Comparison of ENCODE assay signal across 19 mouse cellular contexts in genomic region chr2:140093433-140093832, GRCm38 (mm10). TPM values are rescaled to one million over a fixed set of nuclear protein-coding genes. Genes with fewer than 3 reads are reported as not detected.
"Had no signal": no experiment of that assay in that cellular context is flagged by ENCODE, and none has a peak within 500 bp of the region (broad histone marks: within the 10 kb centered on the region; RNA-seq: fewer than 3 reads in every experiment).

No protein-coding gene starts in this region.

- DNase-seq: gastrocnemius, postnatal 14 days; gastrocnemius, postnatal 36 days; heart, adult 2 months; heart, postnatal 10 days; heart, postnatal 4 days; kidney, adult 18-20 months; kidney, adult 8-10 months; kidney, postnatal 10 days; kidney, postnatal 25 days; kidney, postnatal 4 days; liver; liver, embryonic 13.5 days had no signal

RNA-seq across cellular contexts. Expression of gene Gm17374, which starts 58.4 kb away (rescaled TPM):
- total RNA-seq: gastrocnemius, adult 18-20 months; gastrocnemius, adult 8-10 months; gastrocnemius, postnatal 14 days; gastrocnemius, postnatal 36 days; heart, adult 2 months; heart, postnatal 10 days; heart, postnatal 25 days; heart, postnatal 4 days; layer of hippocampus, postnatal 14 days; left cerebral cortex, adult 2 months; left cerebral cortex, postnatal 14 days; left cerebral cortex, postnatal 36 days had no signal
